Mouse (Mus musculus) small intestine, adult 2 months (tissue): ENCODE data around the gene Ankra2.

Experiments
- CTCF ChIP-seq: fragments of 200-500 bp; IDR thresholded peaks from 2 replicates; pipeline ENCODE4 v1.5.1; 2012; ENCODE audit warnings: low read depth, mild to moderate bottlenecking, control low read depth, inconsistent platforms, low read length, moderate library complexity, mixed read lengths; ENCODE audit not compliant: insufficient replicate concordance, insufficient read length; ENCODE audit errors: extremely low read depth
- POLR2A ChIP-seq: fragments of 200-500 bp; IDR thresholded peaks from 2 replicates; pipeline ENCODE4 v1.6.1; 2012; ENCODE audit warnings: low read depth, mild to moderate bottlenecking, control low read depth, inconsistent platforms, low read length, moderate library complexity

DNA sequence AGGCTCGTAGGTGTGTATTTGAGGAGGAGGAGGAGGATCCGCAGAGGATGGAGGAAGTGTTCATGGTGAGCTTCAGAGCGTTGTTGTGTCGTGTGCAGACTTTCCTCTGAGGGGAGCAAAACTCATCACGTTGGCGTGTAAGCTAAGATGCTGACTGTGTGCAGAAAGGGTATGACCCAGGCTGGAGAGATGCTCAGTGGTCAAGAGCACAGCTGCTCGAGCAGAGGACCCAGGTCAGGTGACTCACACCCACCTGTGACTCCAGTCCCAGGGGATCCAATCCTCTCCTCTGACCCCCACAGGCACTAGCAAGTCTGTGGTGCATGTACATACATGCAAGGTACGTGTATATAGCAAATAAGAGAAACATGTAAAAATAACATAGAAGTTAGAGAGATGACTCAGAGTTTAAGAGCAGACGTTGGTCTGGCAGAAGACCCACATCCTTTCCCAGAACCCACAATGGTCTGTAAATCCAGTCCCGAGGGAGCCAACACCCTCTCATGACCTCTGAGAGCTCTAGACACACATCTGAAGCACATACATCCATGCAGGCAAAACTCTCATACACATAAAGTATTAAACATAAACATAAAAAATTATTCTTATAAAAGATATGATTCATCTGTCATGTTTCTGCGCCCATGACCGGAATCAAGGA is 18.2 kb downstream of the Ankra2 start:
- TF ChIP-seq CTCF (no peak), POLR2A (no peak)
